Mouse (Mus musculus) heart, postnatal 36 days (tissue): ENCODE data around the gene Slc28a3. TPM values are rescaled to one million over a fixed set of nuclear protein-coding genes. Genes with fewer than 3 reads are reported as not detected.

Source experiments
- DNase-seq, 2 experiments: peaks; one replicate each; pipeline ENCODE4 v3.0.0; 2021 to 2022
- intact Hi-C: fragments of 180-260 bp; cut with DNase I; formaldehyde crosslinking; loops from one replicate; pipeline ENCODE4 v1.15.1; 2025
- total RNA-seq, 2 experiments: library from RNA; stranded (reverse); gene quantifications; 2 replicates each; pipeline ENCODE4 v1.2.3; 2021

Gene Slc28a3
- total RNA-seq, 2 experiments from 2014 or later, result not detected

GRCm38 (mm10) chr13:58534216-58534841 is 76.3 kb downstream of the Slc28a3 start:
- DNase-seq, result no peak
- intact Hi-C loops, result no loop called here

GRCm38 (mm10) chr13:58524581-58524980 is 86.1 kb downstream of the Slc28a3 start:
- DNase-seq, result no peak
- intact Hi-C loops, result no loop called here

GRCm38 (mm10) chr13:58523761-58524117 is 86.9 kb downstream of the Slc28a3 start:
- DNase-seq, result no peak
- intact Hi-C loops, result no loop called here

- intact Hi-C loops, result no loop called here
- DNase-seq, result no peak
Observed at GRCm38 (mm10) chr13:58523011-58523760, 87.5 kb downstream of the Slc28a3 start.

- intact Hi-C loops, result no loop called here
Observed at GRCm38 (mm10) chr13:58521331-58522030, 89.2 kb downstream of the Slc28a3 start.

GRCm38 (mm10) chr13:58520580-58521330 is 89.9 kb downstream of the Slc28a3 start:
- intact Hi-C loops, result no loop called here
- no peak for DNase-seq

More at GRCm38 (mm10) chr13:58521331-58522030, 89.2 kb downstream of the Slc28a3 start:
- DNase-seq, result no peak

GRCm38 (mm10) chr13:58520028-58520427 is 90.6 kb downstream of the Slc28a3 start:
- intact Hi-C loops, result no loop called here
- no peak for DNase-seq

GRCm38 (mm10) chr13:58516277-58516676 is 94.4 kb downstream of the Slc28a3 start:
- DNase-seq, result no peak
- intact Hi-C loops, result loop anchor here (10.0 kb wide), 1 partner anchor 131 kb away; the partner anchor contains the start of gene 2210016F16Rik

GRCm38 (mm10) chr13:58515635-58516034 is 95.0 kb downstream of the Slc28a3 start:
- no peak for DNase-seq
- intact Hi-C loops, result loop anchor here (10.0 kb wide), 1 partner anchor 131 kb away; the partner anchor contains the start of gene 2210016F16Rik

GRCm38 (mm10) chr13:58514147-58514727 is 96.4 kb downstream of the Slc28a3 start:
- no peak for DNase-seq
- intact Hi-C loops, result loop anchor here (10.0 kb wide), 1 partner anchor 129 kb away; the partner anchor contains the start of gene 2210016F16Rik

- no peak for DNase-seq
- intact Hi-C loops, result loop anchor here (10.0 kb wide), 1 partner anchor 127 kb away; the partner anchor contains the start of gene 2210016F16Rik
Observed at GRCm38 (mm10) chr13:58511926-58512325, 98.8 kb downstream of the Slc28a3 start.

- intact Hi-C loops, result loop anchor here (10.0 kb wide), 1 partner anchor 126 kb away; the partner anchor contains the start of gene 2210016F16Rik
- no peak for DNase-seq
Observed at GRCm38 (mm10) chr13:58511248-58511647, 99.4 kb downstream of the Slc28a3 start.

- DNase-seq, result no peak
- intact Hi-C loops, result no loop called here
Observed at GRCm38 (mm10) chr13:58509241-58509640, 101.4 kb downstream of the Slc28a3 start.

GRCm38 (mm10) chr13:58503610-58504009 is 107.1 kb downstream of the Slc28a3 start:
- DNase-seq, result no peak
- intact Hi-C loops, result no loop called here

GRCm38 (mm10) chr13:58497809-58498208 is 112.9 kb downstream of the Slc28a3 start:
- intact Hi-C loops, result no loop called here
- no peak for DNase-seq

Other genes starting within 250 kb of the Slc28a3 start
- 10 to 100 TPM; 14.8 to 17.1 TPM for gene 2210016F16Rik, start 225.7 kb downstream of the Slc28a3 start, total RNA-seq
- gene Rmi1, start 208.6 kb downstream of the Slc28a3 start, total RNA-seq, result 10 to 100 TPM in 1 of 2 experiments, 1 to 10 TPM in 1; 8.6 to 10.1 TPM
- 100 to 1,000 TPM; 414 to 472 TPM for gene Hnrnpk, start 207.5 kb downstream of the Slc28a3 start, total RNA-seq
- 1 to 10 TPM in 1 of 2 experiments, under 1 TPM in 1; 0.95 to 1.6 TPM for gene Ntrk2, start 195.7 kb upstream of the Slc28a3 start, total RNA-seq